Mouse (Mus musculus) left cerebral cortex, postnatal 25 days (tissue): ENCODE results near the gene Inf2. TPM values are rescaled to one million over a fixed set of nuclear protein-coding genes. Genes with fewer than 3 reads are reported as not detected.
A peak's percentile ranks its signal among the peaks of the same experiment; 100 is the strongest.

Source experiments
- DNase-seq, 2 experiments: peaks; one replicate each; pipeline ENCODE4 v3.0.0; 2022; ENCODE audit warnings: low spot score in 2 of 2, mixed read lengths in 1 of 2
- intact Hi-C: fragments of 180-260 bp; cut with DNase I; formaldehyde crosslinking; loops from one replicate; pipeline ENCODE4 v1.15.1; 2025
- total RNA-seq, 2 experiments: library from RNA; stranded (reverse); gene quantifications; 2 replicates each; pipeline ENCODE4 v1.2.3; 2021

The Inf2 gene
- total RNA-seq, 2 experiments from 2014 or later: 108 to 155 TPM

GRCm38 (mm10) chr12:112644180-112644854 lies 55.7 kb downstream of the Inf2 start, which contains the start of gene Siva1:
Gene Siva1 (plus strand): TSS chr12:112644679.
- intact Hi-C loops: no loop called here
- DNase-seq: peak; percentile 96 to 99

GRCm38 (mm10) chr12:112644855-112645506 lies 56.4 kb downstream of the Inf2 start:
- DNase-seq: no peak
- intact Hi-C loops: no loop called here

GRCm38 (mm10) chr12:112646139-112646538 lies 57.6 kb downstream of the Inf2 start:
- no peak for DNase-seq
- intact Hi-C loops: no loop called here

GRCm38 (mm10) chr12:112648081-112648480 lies 59.5 kb downstream of the Inf2 start:
- no peak for DNase-seq
- intact Hi-C loops: no loop called here

- DNase-seq: no peak
- intact Hi-C loops: no loop called here
Observed at GRCm38 (mm10) chr12:112651778-112652439, 63.3 kb downstream of the Inf2 start.

- intact Hi-C loops: loop anchor here (1.0 kb wide), 2 partner anchors 22 to 54 kb away; no protein-coding TSS in a partner anchor
- DNase-seq: peak; percentile 83 to 89
Observed at GRCm38 (mm10) chr12:112653157-112653824, 64.7 kb downstream of the Inf2 start.

- no peak for DNase-seq
- intact Hi-C loops: no loop called here
Observed at GRCm38 (mm10) chr12:112654076-112654475, 65.5 kb downstream of the Inf2 start.

GRCm38 (mm10) chr12:112658619-112659018 lies 70.0 kb downstream of the Inf2 start:
- DNase-seq: no peak
- intact Hi-C loops: no loop called here

- peak; percentile 44 to 52 for DNase-seq
- intact Hi-C loops: no loop called here
Observed at GRCm38 (mm10) chr12:112659109-112659508, 70.5 kb downstream of the Inf2 start.

- intact Hi-C loops: no loop called here
- no peak for DNase-seq
Observed at GRCm38 (mm10) chr12:112660576-112661326, 72.2 kb downstream of the Inf2 start.

- intact Hi-C loops: no loop called here
Observed at GRCm38 (mm10) chr12:112661327-112661605, 72.7 kb downstream of the Inf2 start.

GRCm38 (mm10) chr12:112661851-112662250 lies 73.3 kb downstream of the Inf2 start:
- no peak for DNase-seq
- intact Hi-C loops: no loop called here

More at GRCm38 (mm10) chr12:112661327-112661605, 72.7 kb downstream of the Inf2 start:
- no peak for DNase-seq

GRCm38 (mm10) chr12:112663303-112663702 lies 74.7 kb downstream of the Inf2 start:
- DNase-seq: no peak
- intact Hi-C loops: no loop called here

- no peak for DNase-seq
- intact Hi-C loops: no loop called here
Observed at GRCm38 (mm10) chr12:112663716-112664115, 75.1 kb downstream of the Inf2 start.

GRCm38 (mm10) chr12:112664124-112664523 lies 75.5 kb downstream of the Inf2 start:
- DNase-seq: no peak
- intact Hi-C loops: no loop called here

- intact Hi-C loops: no loop called here
- no peak for DNase-seq
Observed at GRCm38 (mm10) chr12:112664656-112665055, 76.1 kb downstream of the Inf2 start.
